Mouse (Mus musculus) kidney, embryonic 14.5 days (tissue): ENCODE data around the gene AU040320. TPM values are rescaled to one million over a fixed set of nuclear protein-coding genes. Genes with fewer than 3 reads are reported as not detected.
A peak's percentile ranks its signal among the peaks of the same experiment; 100 is the strongest.

ENCODE experiments used
- ATAC-seq: fragments of 200-750 bp; cut with Nextera tagmentation; 2 replicates; pipeline ENCODE4 v1.8.0; 2017; ENCODE audit warnings: moderate number of reproducible peaks, mild to moderate bottlenecking, moderate TSS enrichment, moderate library complexity; ENCODE audit not compliant: low FRiP score, low TSS enrichment
- H3K27ac ChIP-seq: fragments of 300-500 bp; sonication (generic); 2 replicates; pipeline ENCODE4 v1.5.1; 2014; ENCODE audit warnings: low read depth, mild to moderate bottlenecking, low read length, moderate library complexity, mixed read lengths
- H3K27me3 ChIP-seq: fragments of 300-500 bp; sonication (generic); 2 replicates; pipeline ENCODE4 v1.6.1; 2014; ENCODE audit warnings: mild to moderate bottlenecking, low read length; ENCODE audit not compliant: control insufficient read depth, insufficient read depth
- H3K36me3 ChIP-seq: fragments of 300-500 bp; sonication (generic); 2 replicates; pipeline ENCODE4 v1.6.1; 2014; ENCODE audit warnings: low read length, mixed read lengths; ENCODE audit not compliant: control insufficient read depth, insufficient read depth
- H3K4me1 ChIP-seq: fragments of 300-500 bp; sonication (generic); 2 replicates; pipeline ENCODE4 v1.6.1; 2014; ENCODE audit warnings: low read length, mixed read lengths; ENCODE audit not compliant: control insufficient read depth, insufficient read depth
- H3K4me2 ChIP-seq: fragments of 300-500 bp; sonication (generic); replicated peaks from 2 replicates; pipeline ENCODE4 v1.6.1; 2014; ENCODE audit warnings: low read depth, mild to moderate bottlenecking, low read length
- H3K4me3 ChIP-seq: fragments of 300-500 bp; sonication (generic); 2 replicates; pipeline ENCODE4 v1.5.1; 2014; ENCODE audit warnings: mild to moderate bottlenecking, low read length
- H3K9ac ChIP-seq: fragments of 300-500 bp; sonication (generic); 2 replicates; pipeline ENCODE4 v1.6.1; 2014; ENCODE audit warnings: low read depth, mild to moderate bottlenecking, low read length, moderate library complexity
- H3K9me3 ChIP-seq: fragments of 300-500 bp; sonication (generic); 2 replicates; pipeline ENCODE4 v1.6.1; 2016; ENCODE audit warnings: low read length; ENCODE audit not compliant: control insufficient read depth
- WGBS: fragments of 180-500 bp; shearing (Covaris S2); extraction: QIAGEN DNeasy Blood & Tissue Kit; methylation state at CpG from one replicate; pipeline ENCODE4 v1.1.7; 2014; 5-methylcytosine and 5-hydroxymethylcytosine counted together
- polyA plus RNA-seq: library from polyadenylated mRNA; unstranded; fragments of >200 nt; fragmentation: Nextera tagmentation; extraction: Ambion mirVana; gene quantifications from 2 replicates; pipeline ENCODE4 v1.2.1, GENCODE M21; 2014

AU040320 gene
- polyA plus RNA-seq, 1 experiment from 2014 or later: 23.4 TPM

DNA sequence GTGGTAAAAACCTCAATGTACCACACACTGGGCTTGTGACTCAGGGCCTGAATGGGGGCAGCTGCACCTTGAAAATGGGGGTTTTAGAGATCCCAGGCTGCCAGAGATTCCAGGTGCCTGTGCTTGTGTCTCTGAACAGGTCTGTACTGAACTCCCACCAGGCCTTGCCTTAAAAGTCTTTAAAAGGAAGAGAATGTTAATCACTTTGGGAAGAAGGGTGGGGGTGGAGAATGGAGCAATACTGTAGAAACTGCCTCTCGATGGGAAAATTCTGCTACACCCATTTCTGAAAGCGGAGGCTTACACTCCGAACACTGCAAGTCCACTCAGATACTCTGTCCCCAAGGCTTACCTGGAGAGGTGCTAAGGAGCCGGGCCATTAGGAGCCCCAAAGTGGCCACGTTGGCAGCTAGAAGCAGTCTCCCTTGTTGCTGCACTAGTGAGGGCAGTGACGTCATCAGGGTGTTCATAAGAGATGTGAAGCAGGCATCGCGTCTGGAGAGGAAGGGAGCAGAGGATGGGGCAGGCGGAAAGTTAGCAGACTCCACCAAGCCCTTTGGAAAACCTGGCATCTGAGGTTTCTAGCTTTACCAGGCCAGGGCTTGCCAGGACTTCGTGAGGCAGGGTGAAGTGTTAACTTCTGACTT, 7.0 kb upstream of the AU040320 start:
- Histone ChIP-seq H3K4me3 (no peak overlapping the region), H3K4me1 (no peaks in the 10 kb centered on the region), H3K27me3 (0 out of 2 replicates have a peak, but pooled peaks cover 5% of the 10 kb centered on the region), H3K4me2 (no peak overlapping the region), H3K9ac (no peak overlapping the region), H3K36me3 (peaks cover 60% of the 10 kb centered on the region), H3K27ac (no peak overlapping the region), H3K9me3 (no peaks in the 10 kb centered on the region)
- ATAC-seq: no peak
- 84% methylated on average over 10 of the region's 10 CpGs for WGBS

DNA sequence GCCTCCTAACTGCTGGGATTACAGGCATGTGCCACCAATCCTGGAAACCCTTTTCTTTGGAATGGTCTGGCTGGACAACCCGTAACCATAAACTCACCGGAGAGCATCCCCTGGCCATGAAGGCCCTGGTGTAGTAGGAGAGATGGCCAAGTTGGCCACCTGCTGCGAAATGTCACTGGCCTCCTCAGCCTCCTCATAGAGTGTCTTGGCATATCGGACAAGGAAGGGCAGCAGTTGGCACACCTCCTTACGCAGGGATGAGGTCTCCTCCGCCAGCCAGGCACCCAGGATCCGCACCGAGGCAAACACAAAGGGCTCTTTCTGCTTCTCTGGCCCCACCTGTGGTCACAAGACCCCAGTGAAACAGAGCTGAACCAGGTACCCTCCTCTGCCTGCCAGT, 5.0 kb upstream of the AU040320 start:
- Histone ChIP-seq H3K9me3 (no peaks in the 10 kb centered on the region), H3K36me3 (peaks cover 60% of the 10 kb centered on the region), H3K4me3 (no peak overlapping the region), H3K4me2 (no peak overlapping the region), H3K4me1 (peaks cover 6% of the 10 kb centered on the region), H3K27me3 (0 out of 2 replicates have a peak, but pooled peaks cover 5% of the 10 kb centered on the region), H3K27ac (no peak overlapping the region), H3K9ac (no peak overlapping the region)
- ATAC-seq: no peak
- 96% methylated on average over 8 of the region's 8 CpGs for WGBS

DNA sequence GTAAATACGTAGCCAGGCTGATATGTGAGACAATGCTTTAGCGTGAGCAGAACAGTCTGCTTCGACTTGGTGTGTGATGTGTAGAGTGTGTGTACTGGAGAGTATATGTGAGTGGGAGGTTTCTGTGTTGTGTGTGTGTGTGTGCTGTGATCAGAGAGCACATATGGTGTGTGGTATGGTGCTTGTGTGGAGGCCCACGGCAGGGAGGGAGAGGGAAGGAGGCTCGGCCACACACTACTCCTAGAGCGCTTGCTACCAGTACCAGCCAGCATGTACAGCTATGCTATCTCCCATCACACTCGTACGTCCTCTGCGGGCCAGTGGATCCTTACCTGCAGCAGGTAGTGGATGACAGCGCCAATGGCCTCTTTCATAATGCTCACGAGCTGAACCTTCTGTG, 3.8 kb upstream of the AU040320 start:
- no peak overlapping the region for H3K9ac ChIP-seq
- H3K36me3 ChIP-seq: peaks cover 55% of the 10 kb centered on the region
- H3K4me1 ChIP-seq: peaks cover 6% of the 10 kb centered on the region
- no peaks in the 10 kb centered on the region for H3K27me3 ChIP-seq
- no peak overlapping the region for H3K27ac ChIP-seq
- no peak overlapping the region for H3K4me2 ChIP-seq
- no peaks in the 10 kb centered on the region for H3K9me3 ChIP-seq
- WGBS: 94% methylated on average over 11 of the region's 11 CpGs
- no peak for ATAC-seq
- H3K4me3 ChIP-seq: no peak overlapping the region

DNA sequence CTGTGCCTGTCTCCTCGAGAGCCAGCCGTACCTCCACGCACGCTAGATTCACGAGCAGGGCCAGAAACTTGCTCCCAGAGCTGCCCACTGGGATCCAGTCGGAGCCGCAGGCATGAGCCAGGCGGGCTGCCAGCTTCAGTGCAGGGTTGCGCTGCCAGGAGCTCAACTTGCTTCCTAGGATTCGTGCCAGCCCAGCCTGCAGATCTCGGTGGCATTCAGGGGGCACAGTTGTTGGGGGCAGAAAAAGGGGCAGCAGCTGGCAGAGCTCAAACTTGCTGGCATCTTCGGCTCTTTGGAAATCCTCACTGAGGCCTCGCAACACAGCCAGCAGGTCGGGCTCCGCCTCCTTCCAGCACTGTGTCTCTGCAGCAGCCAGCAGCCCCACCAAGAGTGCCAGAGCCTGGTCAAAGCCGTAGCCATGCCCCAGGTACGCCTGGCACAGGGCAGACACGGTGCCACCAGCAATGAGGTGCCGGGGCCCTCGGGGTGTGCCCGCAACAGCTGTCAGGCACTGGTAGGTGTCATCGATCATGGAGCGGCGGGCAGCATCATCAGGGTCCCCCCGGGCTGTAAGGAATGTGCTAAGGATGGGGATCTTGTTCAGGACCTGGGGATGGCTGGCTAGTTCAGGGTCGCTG, 3.2 kb upstream of the AU040320 start:
- peaks cover 48% of the 10 kb centered on the region for H3K36me3 ChIP-seq
- WGBS: 91% methylated on average over 26 of the region's 26 CpGs
- no peak for ATAC-seq

DNA sequence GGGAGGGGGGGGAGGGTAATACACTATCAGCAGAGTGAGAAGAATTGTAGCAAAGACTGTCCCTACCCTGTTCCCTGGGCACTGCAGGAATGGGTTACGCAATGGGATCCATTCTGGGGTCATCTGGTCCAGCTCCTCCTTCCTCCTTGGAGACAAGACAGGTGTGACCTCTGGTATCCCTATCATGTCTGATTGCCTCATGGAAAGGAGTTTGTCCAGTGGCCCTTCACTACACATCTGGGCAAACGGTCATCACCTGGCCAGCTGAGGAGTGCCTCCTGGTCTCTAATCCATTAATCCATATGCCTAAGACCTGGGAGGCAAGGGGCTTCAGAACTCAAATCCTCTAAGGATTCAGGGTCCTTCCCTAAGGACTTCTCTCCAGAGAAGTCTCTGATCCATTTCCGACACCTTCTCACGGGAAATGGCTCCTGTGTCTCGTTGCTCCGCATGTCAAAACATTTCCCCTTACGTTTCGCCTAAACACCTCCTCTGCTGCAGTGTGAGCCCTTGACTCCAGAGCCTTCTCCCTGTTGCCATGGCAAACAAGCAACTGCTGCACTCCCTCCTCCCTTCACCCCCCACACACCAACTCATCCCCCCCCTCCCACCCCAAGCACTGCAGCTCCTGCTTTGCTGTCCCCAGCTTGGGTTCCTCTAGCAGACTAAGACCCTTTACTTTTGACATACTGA, 2.3 kb upstream of the AU040320 start:
- no peak overlapping the region for H3K27ac ChIP-seq
- H3K4me1 ChIP-seq: peaks cover 6% of the 10 kb centered on the region
- H3K9ac ChIP-seq: no peak overlapping the region
- H3K27me3 ChIP-seq: no peaks in the 10 kb centered on the region
- H3K4me2 ChIP-seq: no peak overlapping the region
- H3K36me3 ChIP-seq: peaks cover 40% of the 10 kb centered on the region
- H3K4me3 ChIP-seq: no peak overlapping the region
- no peaks in the 10 kb centered on the region for H3K9me3 ChIP-seq
- no peak for ATAC-seq
- 74% methylated on average over 8 of the region's 8 CpGs for WGBS

More for the DNA sequence above, 3.2 kb upstream of the AU040320 start:
- Histone ChIP-seq H3K9ac (no peak overlapping the region), H3K27me3 (no peaks in the 10 kb centered on the region), H3K4me2 (no peak overlapping the region), H3K4me1 (peaks cover 6% of the 10 kb centered on the region), H3K27ac (no peak overlapping the region), H3K4me3 (no peak overlapping the region), H3K9me3 (no peaks in the 10 kb centered on the region)

DNA sequence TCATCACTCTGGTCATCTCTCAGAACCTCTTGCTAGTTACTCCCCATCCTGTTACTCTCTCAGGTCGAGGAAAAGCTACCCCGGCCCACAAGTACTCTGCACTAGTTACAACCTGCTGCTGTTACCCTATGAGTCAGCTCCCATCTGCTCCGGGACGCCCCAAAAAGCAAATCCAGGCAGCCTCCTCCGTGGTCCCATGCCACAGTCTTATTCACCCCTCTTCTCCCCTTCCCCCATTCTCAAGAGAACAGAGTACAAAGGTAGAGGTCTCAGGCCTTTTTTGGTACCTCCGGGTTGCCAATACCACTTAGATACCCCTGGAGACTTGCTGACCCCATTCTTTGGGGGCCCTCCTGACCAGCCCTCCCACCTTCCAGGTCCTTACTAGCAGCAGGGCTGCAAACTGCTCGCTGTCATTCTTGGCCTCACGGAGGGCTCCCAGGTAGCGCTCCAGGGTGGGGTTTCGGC, 1.8 kb upstream of the AU040320 start:
- Histone ChIP-seq H3K27me3 (no peaks in the 10 kb centered on the region), H3K27ac (no peak overlapping the region), H3K9ac (0 out of 2 replicates have a peak overlapping the region, but pooled peaks have one; percentile 12), H3K4me1 (peaks cover 6% of the 10 kb centered on the region), H3K4me3 (peak overlapping the region; percentile 89; the same call in 1 of the 2 replicates), H3K9me3 (no peaks in the 10 kb centered on the region), H3K36me3 (peaks cover 34% of the 10 kb centered on the region), H3K4me2 (peak overlapping the region; percentile 97)
- ATAC-seq: no peak
- whole genome bisulfite sequencing: 65% methylated on average over 10 of the region's 10 CpGs

DNA sequence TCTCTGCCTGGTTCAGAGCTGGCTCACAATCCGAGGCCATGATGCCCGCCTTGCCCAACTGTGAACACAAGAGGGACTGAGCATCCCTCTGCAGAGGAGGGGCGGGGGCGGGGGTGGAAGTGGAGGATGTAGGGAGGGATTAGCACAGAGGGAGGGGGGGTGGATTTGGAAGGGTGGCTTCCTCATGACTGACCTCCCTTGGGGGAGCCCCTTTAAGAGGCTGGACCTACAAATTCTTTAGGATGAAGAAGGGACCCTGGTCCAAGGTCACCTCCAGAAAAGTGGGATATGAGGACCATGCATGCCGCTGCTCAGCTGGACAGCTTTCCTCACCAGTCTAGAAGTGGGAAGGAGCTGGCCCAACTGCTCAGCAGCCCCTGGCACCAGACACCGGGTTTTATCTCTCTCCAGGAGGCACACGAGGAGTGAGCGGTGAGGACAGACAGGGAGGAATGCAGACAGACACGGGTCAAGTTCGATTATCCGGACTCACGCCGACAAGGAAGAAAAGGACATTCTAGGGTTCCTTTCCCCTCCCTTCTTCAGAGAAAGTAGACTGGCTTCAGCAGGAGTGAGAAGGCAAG, 1.2 kb upstream of the AU040320 start:
- WGBS: 8% methylated on average over 13 of the region's 13 CpGs
- H3K27ac ChIP-seq: no peak overlapping the region
- ATAC-seq: no peak

DNA sequence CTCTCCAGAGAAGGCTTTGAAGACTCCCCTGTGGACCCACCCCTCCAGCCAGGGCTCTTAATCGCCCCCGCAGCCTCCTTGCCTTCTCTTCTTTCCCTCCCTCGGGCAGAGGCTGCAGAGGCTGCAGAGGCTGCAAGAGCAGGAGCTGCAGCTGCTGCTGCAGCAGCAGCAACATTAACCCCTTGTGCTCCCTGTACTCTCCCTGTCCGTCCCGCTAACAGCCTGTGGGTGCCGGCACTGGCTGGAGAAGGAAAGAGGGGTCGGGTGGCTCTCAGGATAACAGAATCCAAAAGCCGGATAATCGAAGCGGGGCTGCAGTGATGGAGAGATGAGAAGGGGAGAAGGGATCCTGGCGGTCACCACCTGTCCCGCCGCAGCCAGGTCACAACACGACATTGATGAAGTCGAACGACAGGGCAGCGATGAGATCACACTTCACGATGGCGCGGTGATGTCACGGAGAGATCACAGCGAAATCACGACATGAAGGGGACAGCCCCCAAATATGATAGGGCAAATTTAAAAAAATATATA, 669 bp upstream of the AU040320 start:
- whole genome bisulfite sequencing: under 1% methylated on average over 23 of the region's 23 CpGs
- H3K27ac ChIP-seq: no peak overlapping the region
- no peaks in the 10 kb centered on the region for H3K27me3 ChIP-seq
- no peaks in the 10 kb centered on the region for H3K9me3 ChIP-seq
- H3K4me3 ChIP-seq: peak overlapping the region; percentile 89
- H3K9ac ChIP-seq: peak overlapping the region; percentile 70
- H3K4me1 ChIP-seq: peaks cover 6% of the 10 kb centered on the region
- 0 out of 2 replicates have a peak, but pooled peaks have one; percentile 3 for ATAC-seq
- peak overlapping the region; percentile 97 for H3K4me2 ChIP-seq
- peaks cover 25% of the 10 kb centered on the region for H3K36me3 ChIP-seq

More for the DNA sequence above, 1.2 kb upstream of the AU040320 start:
- Histone ChIP-seq H3K27me3 (no peaks in the 10 kb centered on the region), H3K4me2 (peak overlapping the region; percentile 97), H3K9me3 (no peaks in the 10 kb centered on the region), H3K36me3 (peaks cover 29% of the 10 kb centered on the region), H3K4me3 (peak overlapping the region; percentile 89), H3K4me1 (peaks cover 6% of the 10 kb centered on the region), H3K9ac (peak overlapping the region; percentile 70)
